Mouse (Mus musculus) liver, adult (tissue): ENCODE data around the gene Zmynd19.

Source experiments
- GATA4 ChIP-seq: IDR thresholded peaks from 2 replicates; pipeline ENCODE4 v1.6.1; 2014; ENCODE audit warnings: mild to moderate bottlenecking, low read length; ENCODE audit not compliant: insufficient replicate concordance

Gene Zmynd19

DNA sequence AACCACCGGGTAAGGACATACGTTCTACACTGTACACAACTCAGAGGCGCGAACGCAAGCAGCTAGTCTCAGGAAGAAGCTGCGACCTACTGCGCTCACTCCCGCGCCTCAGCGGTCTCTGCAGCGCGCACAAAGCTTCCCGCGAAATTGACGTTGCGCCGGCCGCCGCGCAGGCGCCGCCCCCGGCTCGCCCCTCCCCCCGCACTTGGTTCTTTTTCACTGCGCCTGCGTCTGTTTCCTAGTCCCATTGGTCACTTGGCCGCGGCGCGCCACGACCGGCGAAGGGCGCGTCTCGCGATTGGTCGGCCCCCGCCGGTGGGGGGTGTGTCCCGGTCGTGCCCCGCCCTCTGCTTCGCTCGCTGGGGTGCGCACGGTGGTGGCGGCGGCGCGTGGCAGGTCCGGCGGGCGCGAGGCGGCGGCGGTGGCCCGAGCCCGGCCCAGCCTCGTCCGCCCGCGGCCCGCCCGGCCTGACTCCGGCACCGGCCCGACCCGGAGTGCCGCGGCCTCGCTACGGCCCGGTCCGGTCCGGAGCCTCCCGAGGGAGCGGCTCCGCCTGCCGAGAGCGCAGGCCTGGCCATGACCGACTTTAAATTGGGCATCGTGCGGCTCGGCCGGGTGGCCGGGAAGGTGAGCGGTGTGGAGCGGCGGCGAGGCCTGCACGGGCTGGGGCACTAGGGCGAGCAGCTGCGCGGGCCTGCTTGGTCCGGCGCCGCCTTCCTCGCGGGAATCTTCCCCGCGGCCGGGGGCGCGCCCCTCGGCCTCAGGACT is at the start of gene Zmynd19:
TSS of gene Zmynd19 (plus strand) at position 372 of the 768 bp plus-strand sequence.
- no peak; the same call in 1 of the 2 replicates for TF ChIP-seq GATA4

DNA sequence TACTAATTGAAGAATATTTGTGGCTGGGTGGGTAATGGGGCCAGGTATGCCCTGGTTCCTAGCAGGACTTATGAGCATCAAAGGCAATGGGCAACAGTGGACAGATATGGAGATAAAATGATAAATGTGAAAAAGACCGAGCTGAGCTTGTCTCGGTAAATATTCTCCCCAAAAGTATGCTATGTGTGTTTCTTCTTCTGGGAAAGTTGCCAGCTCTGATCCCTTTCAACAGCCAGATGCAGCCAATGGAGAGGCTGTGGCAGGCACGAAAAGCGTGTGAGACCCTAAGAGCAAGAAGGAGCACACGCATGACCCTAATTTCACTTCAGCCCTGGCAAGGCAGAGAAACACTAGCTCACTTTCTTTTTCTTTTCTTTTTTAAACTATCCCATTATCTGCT is 48.5 kb upstream of the Zmynd19 start:
- TF ChIP-seq GATA4 = no peak

DNA sequence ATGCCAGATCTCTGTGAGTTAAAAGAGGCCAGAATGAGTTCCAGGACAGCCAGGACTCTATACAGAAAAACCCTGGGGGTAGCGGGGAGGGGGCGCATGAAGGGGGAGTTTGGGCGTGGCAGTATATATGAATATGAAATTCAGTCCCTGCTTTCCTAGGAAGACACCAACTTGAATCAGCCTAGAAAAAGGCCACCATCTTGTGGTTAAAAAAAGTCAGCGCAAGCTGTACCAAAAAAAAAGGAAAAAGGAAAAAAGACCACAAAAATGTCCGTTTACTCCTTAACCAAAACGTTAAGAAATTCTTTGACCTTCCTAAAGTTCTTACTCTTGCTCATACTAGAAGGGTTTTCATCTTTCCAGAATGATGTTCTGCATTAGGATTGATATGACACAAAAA is 46.6 kb upstream of the Zmynd19 start:
- TF ChIP-seq GATA4 = no peak

DNA sequence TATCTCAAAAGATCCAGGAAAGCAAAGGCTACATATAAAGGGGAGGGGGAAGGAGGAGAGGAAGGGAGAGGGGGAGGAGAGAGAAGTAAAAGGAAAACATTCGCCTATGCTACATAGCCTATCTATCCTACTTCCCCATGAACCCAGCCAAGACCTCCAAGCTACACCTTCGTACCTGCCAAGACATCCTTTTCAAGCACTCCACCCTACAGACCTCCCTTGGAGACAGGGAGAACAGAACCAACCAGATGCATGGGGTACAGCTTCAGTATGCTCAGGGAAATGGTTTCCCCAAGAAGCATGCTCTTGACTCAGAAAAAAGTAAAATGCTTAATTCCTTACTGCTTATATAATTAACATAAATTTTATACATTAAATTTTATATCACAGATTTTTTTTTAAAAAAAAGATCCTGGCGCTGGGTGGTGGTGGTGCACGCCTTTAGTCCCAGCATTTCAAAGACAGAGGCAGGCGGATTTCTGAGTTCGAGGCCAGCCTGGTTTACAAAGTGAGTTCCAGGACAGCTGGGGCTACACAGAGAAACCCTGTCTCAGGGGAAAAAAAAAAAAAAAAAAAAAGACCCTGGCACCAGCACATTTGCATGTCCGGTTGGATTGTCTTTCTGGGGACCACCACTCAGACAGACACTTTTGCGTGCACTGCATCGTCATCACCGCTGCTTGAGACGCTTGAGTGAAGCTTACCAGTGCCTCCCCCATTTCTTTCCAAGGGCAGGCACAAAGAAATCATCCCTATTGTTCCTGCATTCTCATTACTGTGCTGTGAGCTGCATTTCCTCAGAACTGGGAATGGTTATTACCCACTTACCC is 44.6 kb upstream of the Zmynd19 start:
- TF ChIP-seq GATA4 = no peak

DNA sequence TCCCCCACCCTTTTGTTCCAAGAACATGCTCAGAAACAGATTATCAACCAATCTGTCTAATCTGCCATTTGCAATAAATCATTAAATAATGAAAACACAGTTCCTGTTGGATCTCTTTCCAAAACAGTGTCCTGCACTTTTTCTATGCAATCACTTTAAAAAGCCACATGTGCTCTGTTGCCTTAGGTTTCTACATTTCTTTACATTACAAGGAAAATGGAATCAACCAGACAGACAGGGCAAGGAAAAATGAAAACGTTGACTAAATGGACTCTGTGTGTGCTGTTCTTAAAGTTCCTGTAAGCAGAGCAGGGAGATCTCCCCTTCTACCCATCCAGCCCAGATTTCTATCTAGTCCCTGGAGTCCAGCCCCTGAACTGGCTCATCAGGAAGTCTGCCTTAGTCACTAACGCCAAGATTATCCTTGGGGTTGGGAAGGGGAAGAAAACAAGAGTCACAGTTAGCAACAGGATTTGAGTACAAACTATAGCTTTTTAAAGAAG is 43.9 kb upstream of the Zmynd19 start:
- no peak for TF ChIP-seq GATA4

DNA sequence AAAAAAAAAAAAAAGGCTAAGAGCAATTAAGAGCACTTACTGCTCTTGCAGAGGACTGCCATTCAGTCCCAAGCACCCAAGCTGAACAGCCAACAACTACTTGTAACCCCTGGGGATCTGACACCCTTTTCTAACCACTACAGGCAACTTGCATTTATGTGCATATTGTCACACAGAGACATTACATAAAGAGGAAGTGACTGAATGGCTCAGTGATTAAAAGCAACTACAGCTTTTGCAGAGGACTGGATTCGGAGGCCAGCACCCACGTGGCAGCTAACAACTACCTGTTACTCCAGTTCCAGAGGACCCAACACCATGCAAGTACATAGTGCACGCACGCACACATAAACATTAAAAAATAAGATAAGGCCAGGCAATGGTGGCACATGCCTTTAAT is 39.1 kb upstream of the Zmynd19 start:
- no peak for TF ChIP-seq GATA4

DNA sequence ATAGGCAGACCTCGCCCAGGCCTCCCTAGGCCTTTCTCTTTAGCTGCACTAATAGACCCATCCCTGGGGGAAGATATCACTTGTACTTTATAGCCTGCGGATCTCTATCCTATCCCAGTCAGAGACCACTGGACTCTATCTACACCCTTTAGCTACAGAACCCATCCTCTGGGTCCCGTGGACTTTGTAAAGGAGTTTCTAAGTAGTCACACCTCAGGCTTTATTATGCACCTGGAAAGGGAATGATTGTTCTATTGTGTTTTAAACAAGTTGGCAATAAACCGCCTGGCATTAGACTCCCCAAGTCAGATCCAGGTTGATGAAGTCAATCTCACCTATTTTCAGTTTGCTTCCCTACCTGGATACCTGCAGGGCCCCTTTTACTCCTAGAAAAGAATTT is 37.4 kb upstream of the Zmynd19 start:
- no peak for TF ChIP-seq GATA4

DNA sequence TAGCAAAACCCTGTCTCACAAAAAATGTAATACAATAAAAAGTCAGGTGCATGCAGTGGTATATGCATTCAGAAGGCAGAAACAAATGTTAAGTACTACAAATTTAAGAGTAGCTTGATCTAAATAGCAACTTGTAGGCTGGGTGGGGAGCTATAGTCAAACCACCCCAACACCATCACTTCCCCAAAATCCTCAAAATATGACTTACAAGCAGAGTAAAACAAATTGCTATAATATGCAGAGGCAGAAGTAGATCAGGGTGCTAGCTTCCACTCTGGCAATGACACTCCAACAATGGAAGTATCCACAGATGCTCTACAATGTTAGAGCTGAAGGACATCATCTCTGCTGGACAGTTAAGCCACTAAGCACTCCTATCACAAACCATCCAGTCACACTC is 37.0 kb upstream of the Zmynd19 start:
- TF ChIP-seq GATA4 = no peak

DNA sequence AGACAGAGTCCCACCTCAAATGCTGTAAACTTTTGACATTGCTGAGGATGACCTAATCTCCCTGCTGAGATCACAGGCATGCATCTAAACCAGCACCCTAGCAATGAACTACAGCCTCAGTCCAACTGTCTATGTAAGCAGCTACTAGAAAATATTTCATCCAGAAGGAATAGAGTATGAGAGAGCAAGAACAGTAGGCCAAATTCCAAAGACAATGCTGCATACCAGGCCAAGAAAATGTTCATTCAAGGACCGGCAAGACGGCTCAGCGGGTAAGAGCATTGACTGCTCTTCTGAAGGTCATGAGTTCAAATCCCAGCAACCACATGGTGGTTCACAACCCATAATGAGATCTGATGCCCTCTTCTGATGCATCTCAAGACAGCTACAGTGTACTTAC is 34.8 kb upstream of the Zmynd19 start:
- TF ChIP-seq GATA4 = no peak

DNA sequence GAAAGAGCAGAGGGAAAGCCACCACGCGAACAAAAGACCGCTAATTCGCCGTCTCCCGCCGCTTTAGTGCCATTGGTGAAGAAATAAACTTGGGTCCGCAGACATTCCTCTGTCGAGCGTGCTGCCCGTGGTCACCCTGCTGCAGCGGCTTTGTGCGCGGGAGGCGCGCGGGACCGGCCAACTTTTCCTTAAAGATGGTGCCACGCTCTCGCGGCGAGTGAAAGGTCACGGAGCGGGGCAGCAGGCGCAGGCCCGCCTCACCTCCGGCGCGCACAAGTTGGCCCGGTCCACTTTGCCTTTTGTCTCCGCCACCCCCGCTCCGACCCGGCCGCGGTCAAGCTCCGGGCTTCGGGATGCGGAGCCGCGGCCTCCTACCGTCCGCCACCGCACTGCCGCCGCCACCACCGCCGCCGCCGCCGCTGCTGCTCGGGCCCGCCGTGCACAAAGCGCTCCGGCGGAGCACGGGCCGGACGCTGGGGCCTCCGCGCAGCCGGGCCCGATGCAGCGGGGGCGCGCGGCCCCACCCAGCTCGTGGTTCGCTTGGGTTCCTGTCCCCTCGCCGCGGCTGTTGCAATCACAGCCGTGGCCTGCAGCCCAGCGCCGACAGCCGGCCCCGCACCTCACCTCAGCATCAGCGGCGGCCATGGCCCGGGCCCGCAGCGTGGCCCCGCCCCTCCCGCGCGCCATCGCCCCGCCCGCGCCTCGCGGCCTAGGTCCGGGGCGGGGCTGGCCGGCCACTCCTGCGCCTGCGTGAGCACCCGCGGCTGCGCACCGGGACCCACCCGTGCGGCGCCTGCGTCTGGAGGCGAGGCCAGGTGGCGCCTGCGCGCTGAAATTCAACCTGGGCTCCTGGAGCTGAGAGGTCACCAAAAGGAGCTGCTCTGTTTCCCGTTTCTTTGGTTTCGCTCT is 30.4 kb upstream of the Zmynd19 start, which contains the start of gene Ehmt1:
TSS of gene Ehmt1 (minus strand) at position 685 of the 909 bp plus-strand sequence.
- no peak for TF ChIP-seq GATA4

DNA sequence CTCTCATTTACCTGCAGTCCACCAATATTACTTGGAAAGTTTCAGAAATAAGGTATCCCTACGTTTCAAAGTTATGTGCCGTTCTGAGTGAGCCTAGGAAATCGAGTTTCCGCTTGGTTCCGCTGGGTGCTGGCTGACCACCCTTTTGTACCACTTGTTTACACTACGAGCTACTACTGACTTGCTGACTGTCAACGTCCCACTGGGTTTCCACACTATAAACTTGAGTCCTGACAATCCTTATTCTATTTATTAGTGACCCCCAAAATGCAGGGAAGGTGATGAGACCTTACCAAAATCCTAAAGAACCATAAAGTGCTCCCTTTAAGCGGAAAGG is 29.8 kb upstream of the Zmynd19 start:
- no peak for TF ChIP-seq GATA4

DNA sequence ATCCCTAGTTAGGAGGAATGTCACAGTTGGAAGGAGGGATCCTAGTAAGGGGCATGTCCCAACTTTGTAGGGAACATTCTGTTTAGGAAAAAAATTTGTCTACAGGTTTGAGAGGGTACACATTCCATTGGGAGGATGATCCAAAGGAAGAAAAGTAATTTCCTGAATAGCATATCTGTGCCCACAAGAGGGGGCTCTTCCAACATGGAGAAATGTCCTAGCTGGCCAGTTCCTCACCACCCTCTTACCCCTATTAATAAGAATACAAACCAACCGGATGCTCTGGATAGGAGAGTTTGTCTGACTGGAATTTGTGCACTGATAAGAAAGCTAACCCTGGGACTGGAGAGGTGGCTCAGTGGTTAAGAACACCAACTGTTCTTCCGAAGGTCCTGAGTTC is 26.0 kb upstream of the Zmynd19 start:
- TF ChIP-seq GATA4 = peak; percentile 28; the same call in 1 of the 2 replicates

DNA sequence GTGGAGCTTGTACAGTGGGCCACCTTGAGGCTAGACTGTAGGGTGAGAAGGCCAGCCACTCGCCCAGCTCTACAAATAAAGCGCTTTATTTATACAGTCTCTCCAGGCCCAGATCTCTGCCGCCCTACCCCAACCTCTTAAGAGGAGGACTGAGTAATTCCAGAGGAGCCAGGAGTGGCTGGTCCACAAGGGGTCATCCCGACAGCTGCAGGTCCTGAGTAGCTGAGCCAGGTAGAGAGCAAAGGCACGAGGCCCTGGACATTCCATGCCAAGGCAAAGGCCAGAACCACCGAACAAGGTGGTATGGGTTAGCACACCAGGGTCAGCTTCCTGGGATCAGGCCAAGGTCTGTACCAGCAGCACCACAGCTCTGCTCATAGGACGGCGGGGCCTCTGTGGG is 24.3 kb upstream of the Zmynd19 start:
- TF ChIP-seq GATA4 = no peak

DNA sequence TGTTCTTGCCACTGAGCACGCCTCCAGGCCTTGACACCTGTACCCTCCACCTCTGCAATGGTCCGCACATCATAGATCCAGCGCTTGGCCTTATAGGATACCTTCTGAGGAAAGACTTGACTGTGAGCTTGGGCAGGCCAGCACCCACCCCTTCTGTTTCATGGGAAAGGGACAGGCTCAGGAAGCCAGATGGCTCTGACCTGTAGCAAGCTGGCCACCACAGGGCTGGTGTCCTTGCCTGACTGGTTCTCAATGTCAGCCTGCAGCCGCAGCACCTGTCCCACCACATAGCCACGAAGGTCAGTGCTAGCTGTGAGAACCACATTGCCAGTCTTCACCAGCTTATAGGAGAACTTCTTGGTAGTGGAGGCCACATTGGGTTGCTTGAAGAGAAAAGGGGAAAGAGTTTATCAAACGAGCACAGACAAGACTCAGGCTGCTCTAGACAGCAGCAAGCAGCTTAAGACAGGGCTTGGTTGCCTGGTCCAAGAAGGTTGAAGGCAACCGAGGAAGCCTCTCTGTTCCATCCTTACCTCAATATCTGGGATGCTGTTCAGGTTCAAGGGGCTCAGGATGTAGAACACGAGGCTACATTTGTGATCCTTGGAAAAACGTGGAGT is 23.1 kb upstream of the Zmynd19 start:
- no peak for TF ChIP-seq GATA4

DNA sequence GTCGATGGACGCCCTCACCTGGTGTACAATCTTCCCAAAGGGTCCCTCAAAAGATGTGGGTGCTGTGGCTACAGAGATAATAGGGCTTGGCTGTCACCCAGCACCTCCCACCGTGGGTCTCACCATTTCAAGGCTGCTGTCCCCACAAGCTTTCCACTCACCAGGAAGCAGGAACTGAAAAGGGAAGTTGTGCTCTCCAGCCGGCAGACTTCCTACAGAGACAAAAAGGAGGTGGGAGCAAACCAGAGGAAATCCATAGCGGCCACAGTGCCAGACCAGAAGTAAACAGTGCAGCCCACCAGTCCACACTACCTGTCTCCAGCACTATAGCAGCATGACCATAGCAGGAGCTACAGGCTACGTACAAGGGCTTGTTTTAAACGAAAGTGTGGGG is 22.6 kb upstream of the Zmynd19 start:
- TF ChIP-seq GATA4 = no peak
